Mouse (Mus musculus): ENCODE data around the gene Btg2. TPM values are rescaled to one million over a fixed set of nuclear protein-coding genes. Genes with fewer than 3 reads are reported as not detected.
A peak's percentile ranks its signal among the peaks of the same experiment; 100 is the strongest.

Gene Btg2
- polyA plus RNA-seq, 1 experiment from 2014 or later: 96.8 TPM

- 45% methylated on average over 2 of the region's 2 CpGs for WGBS
- Histone ChIP-seq H3K4me1 (replicated peaks; ENCODE audit: control insufficient read depth, insufficient read depth) (0 out of 2 replicates have a peak, but pooled peaks cover 2% of the 10 kb centered on the region), H3K4me2 (replicated peaks; ENCODE audit: low read depth) (no peak overlapping the region), H3K4me3 (ENCODE audit: low read depth, low read length) (no peak overlapping the region), H3K9ac (ENCODE audit: low read length) (no peak overlapping the region), H3K27ac (replicated peaks) (no peak overlapping the region), H3K36me3 (ENCODE audit: control insufficient read depth, insufficient read depth, low read length) (no peaks in the 10 kb centered on the region), H3K27me3 (ENCODE audit: control insufficient read depth, insufficient read depth, low read length) (no peaks in the 10 kb centered on the region), H3K9me3 (ENCODE audit: control insufficient read depth, low read length) (no peaks in the 10 kb centered on the region)
- TF ChIP-seq CTCF (IDR thresholded peaks at IDR 0.05; ENCODE audit: low read depth) (no peak), EP300 (optimal IDR thresholded peaks at IDR 0.05) (no peak)
- DNase-seq (ENCODE audit: low spot score): no peak
- no peak for ATAC-seq (ENCODE audit: low FRiP score, low TSS enrichment)
Observed at GRCm38 (mm10) chr1:134041900-134042299, 37.0 kb downstream of the Btg2 start.

- ATAC-seq (ENCODE audit: low FRiP score, low TSS enrichment) (no peak), DNase-seq (ENCODE audit: low spot score) (no peak)
- Histone ChIP-seq H3K36me3 (ENCODE audit: control insufficient read depth, insufficient read depth, low read length) (no peaks in the 10 kb centered on the region), H3K4me1 (replicated peaks; ENCODE audit: control insufficient read depth, insufficient read depth) (0 out of 2 replicates have a peak, but pooled peaks cover 2% of the 10 kb centered on the region), H3K27me3 (ENCODE audit: control insufficient read depth, insufficient read depth, low read length) (no peaks in the 10 kb centered on the region), H3K9ac (ENCODE audit: low read length) (no peak overlapping the region), H3K4me3 (ENCODE audit: low read depth, low read length) (no peak overlapping the region), H3K27ac (replicated peaks) (no peak overlapping the region), H3K4me2 (replicated peaks; ENCODE audit: low read depth) (no peak overlapping the region), H3K9me3 (ENCODE audit: control insufficient read depth, low read length) (no peaks in the 10 kb centered on the region)
- TF ChIP-seq EP300 (optimal IDR thresholded peaks at IDR 0.05) (no peak), CTCF (IDR thresholded peaks at IDR 0.05; ENCODE audit: low read depth) (no peak)
- WGBS: 78% methylated on average over 2 of the region's 2 CpGs
Observed at GRCm38 (mm10) chr1:134039361-134039760, 39.6 kb downstream of the Btg2 start.

DNA sequence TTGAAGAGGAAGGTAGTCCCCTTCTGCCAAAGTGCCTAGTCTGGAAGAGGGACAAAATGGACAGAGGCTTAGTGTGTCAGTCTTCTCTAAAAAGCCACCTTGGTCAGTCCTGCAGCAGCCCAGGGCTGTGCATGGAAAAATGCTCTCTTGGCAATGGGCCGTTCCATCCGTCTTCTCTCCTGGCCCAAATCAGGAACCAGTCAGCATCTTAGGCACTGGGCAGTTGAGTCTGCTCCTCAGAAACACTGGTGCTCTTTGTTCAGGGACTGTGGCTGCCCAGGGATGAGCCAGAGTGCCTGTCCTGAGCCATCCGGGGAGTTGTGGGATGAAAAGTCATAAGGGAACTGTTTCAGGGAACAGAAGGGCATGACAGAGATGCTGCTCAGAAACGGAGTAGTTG is 40.6 kb downstream of the Btg2 start:
- DNase-seq (ENCODE audit: low spot score) (no peak), ATAC-seq (ENCODE audit: low FRiP score, low TSS enrichment) (no peak)
- no peaks in the 10 kb centered on the region for H3K9me3 ChIP-seq (ENCODE audit: control insufficient read depth, low read length)
- 0 out of 2 replicates have a peak, but pooled peaks cover 2% of the 10 kb centered on the region for H3K4me1 ChIP-seq (replicated peaks; ENCODE audit: control insufficient read depth, insufficient read depth)
- no peak overlapping the region for H3K4me2 ChIP-seq (replicated peaks; ENCODE audit: low read depth)
- H3K27me3 ChIP-seq (ENCODE audit: control insufficient read depth, insufficient read depth, low read length): no peaks in the 10 kb centered on the region
- H3K9ac ChIP-seq (ENCODE audit: low read length): no peak overlapping the region
- WGBS: 80% methylated on average over 4 of the region's 4 CpGs
- no peaks in the 10 kb centered on the region for H3K36me3 ChIP-seq (ENCODE audit: control insufficient read depth, insufficient read depth, low read length)
- TF ChIP-seq EP300 (optimal IDR thresholded peaks at IDR 0.05): no peak
- no peak for TF ChIP-seq CTCF (IDR thresholded peaks at IDR 0.05; ENCODE audit: low read depth)
- no peak overlapping the region for H3K27ac ChIP-seq (replicated peaks)
- no peak overlapping the region for H3K4me3 ChIP-seq (ENCODE audit: low read depth, low read length)

GRCm38 (mm10) chr1:134037172-134037571 is 41.7 kb downstream of the Btg2 start, which contains the start of gene Fmod:
Gene Fmod (plus strand): TSS chr1:134037254.
- Histone ChIP-seq H3K9me3 (ENCODE audit: control insufficient read depth, low read length) (no peaks in the 10 kb centered on the region), H3K36me3 (ENCODE audit: control insufficient read depth, insufficient read depth, low read length) (no peaks in the 10 kb centered on the region), H3K27ac (replicated peaks) (no peak within 1 kb of the TSS), H3K4me2 (replicated peaks; ENCODE audit: low read depth) (no peak within 1 kb of the TSS), H3K4me1 (replicated peaks; ENCODE audit: control insufficient read depth, insufficient read depth) (0 out of 2 replicates have a peak, but pooled peaks cover under 1% of the 10 kb centered on the region), H3K27me3 (ENCODE audit: control insufficient read depth, insufficient read depth, low read length) (no peaks in the 10 kb centered on the region), H3K9ac (ENCODE audit: low read length) (no peak within 1 kb of the TSS; the same call in 1 of the 2 replicates), H3K4me3 (ENCODE audit: low read depth, low read length) (no peak within 1 kb of the TSS)
- TF ChIP-seq CTCF (IDR thresholded peaks at IDR 0.05; ENCODE audit: low read depth) (no peak), EP300 (optimal IDR thresholded peaks at IDR 0.05) (no peak)
- ATAC-seq (ENCODE audit: low FRiP score, low TSS enrichment) (peak; percentile 40; the same call in 1 of the 2 replicates), DNase-seq (ENCODE audit: low spot score) (no peak)
- 20% methylated on average over 9 of the region's 9 CpGs for WGBS

- H3K4me1 ChIP-seq (replicated peaks; ENCODE audit: control insufficient read depth, insufficient read depth): no peaks in the 10 kb centered on the region
- ATAC-seq (ENCODE audit: low FRiP score, low TSS enrichment): no peak
- H3K36me3 ChIP-seq (ENCODE audit: control insufficient read depth, insufficient read depth, low read length): no peaks in the 10 kb centered on the region
- 72% methylated on average over 2 of the region's 2 CpGs for WGBS
- peak; percentile 59 for TF ChIP-seq CTCF (IDR thresholded peaks at IDR 0.05; ENCODE audit: low read depth)
- no peak for TF ChIP-seq EP300 (optimal IDR thresholded peaks at IDR 0.05)
- no peak overlapping the region for H3K9ac ChIP-seq (ENCODE audit: low read length)
- DNase-seq (ENCODE audit: low spot score): no peak
- H3K4me3 ChIP-seq (ENCODE audit: low read depth, low read length): no peak overlapping the region
- H3K4me2 ChIP-seq (replicated peaks; ENCODE audit: low read depth): no peak overlapping the region
- H3K27ac ChIP-seq (replicated peaks): no peak overlapping the region
- no peaks in the 10 kb centered on the region for H3K9me3 ChIP-seq (ENCODE audit: control insufficient read depth, low read length)
- no peaks in the 10 kb centered on the region for H3K27me3 ChIP-seq (ENCODE audit: control insufficient read depth, insufficient read depth, low read length)
Observed at GRCm38 (mm10) chr1:134036492-134036891, 42.4 kb downstream of the Btg2 start.

GRCm38 (mm10) chr1:134028161-134028846 is 50.6 kb downstream of the Btg2 start:
- no peaks in the 10 kb centered on the region for H3K36me3 ChIP-seq (ENCODE audit: control insufficient read depth, insufficient read depth, low read length)
- ATAC-seq (ENCODE audit: low FRiP score, low TSS enrichment) (no peak), DNase-seq (ENCODE audit: low spot score) (peak; percentile 26)
- TF ChIP-seq EP300 (optimal IDR thresholded peaks at IDR 0.05) (no peak), CTCF (IDR thresholded peaks at IDR 0.05; ENCODE audit: low read depth) (no peak)
- no peak overlapping the region for H3K4me2 ChIP-seq (replicated peaks; ENCODE audit: low read depth)
- no peaks in the 10 kb centered on the region for H3K27me3 ChIP-seq (ENCODE audit: control insufficient read depth, insufficient read depth, low read length)
- WGBS: 59% methylated on average over 14 of the region's 14 CpGs
- H3K4me1 ChIP-seq (replicated peaks; ENCODE audit: control insufficient read depth, insufficient read depth): no peaks in the 10 kb centered on the region
- no peak overlapping the region for H3K9ac ChIP-seq (ENCODE audit: low read length)
- no peaks in the 10 kb centered on the region for H3K9me3 ChIP-seq (ENCODE audit: control insufficient read depth, low read length)
- H3K4me3 ChIP-seq (ENCODE audit: low read depth, low read length): no peak overlapping the region
- no peak overlapping the region for H3K27ac ChIP-seq (replicated peaks)
